Mouse (Mus musculus): ENCODE data around the gene Ptprq.

- no peak for TF ChIP-seq CTCF (IDR thresholded peaks at IDR 0.05; ENCODE audit: low read depth)
- TF ChIP-seq EP300 (IDR thresholded peaks at IDR 0.05; ENCODE audit: low read depth): no peak
Measured at GRCm38 (mm10) chr10:107751944-107752343, 32.1 kb upstream of the Ptprq start.
